Mouse (Mus musculus): ENCODE results near the gene Tbc1d5.

Gene Tbc1d5

GRCm38 (mm10) chr17:51179195-51179953, at the start of gene Tbc1d5:
Tbc1d5 (minus strand) TSS chr17:51179352.
- DNase-seq: peak; percentile 94

GRCm38 (mm10) chr17:51226056-51226455, 46.9 kb upstream of the Tbc1d5 start:
- DNase-seq: no peak

- DNase-seq: no peak
Measured at GRCm38 (mm10) chr17:51223152-51223551, 44.0 kb upstream of the Tbc1d5 start.

GRCm38 (mm10) chr17:51221075-51221474, 41.9 kb upstream of the Tbc1d5 start:
- no peak for DNase-seq

GRCm38 (mm10) chr17:51219897-51220296, 40.7 kb upstream of the Tbc1d5 start:
- DNase-seq: no peak

- DNase-seq: no peak
Measured at GRCm38 (mm10) chr17:51216426-51216825, 37.3 kb upstream of the Tbc1d5 start.

GRCm38 (mm10) chr17:51209565-51209964, 30.4 kb upstream of the Tbc1d5 start:
- DNase-seq: no peak

- peak; percentile 15 for DNase-seq
Measured at GRCm38 (mm10) chr17:51204643-51205042, 25.5 kb upstream of the Tbc1d5 start.

GRCm38 (mm10) chr17:51195561-51195960, 16.4 kb upstream of the Tbc1d5 start:
- no peak for DNase-seq

- no peak for DNase-seq
Measured at GRCm38 (mm10) chr17:51194787-51195186, 15.6 kb upstream of the Tbc1d5 start.

GRCm38 (mm10) chr17:51191381-51191780, 12.2 kb upstream of the Tbc1d5 start:
- DNase-seq: no peak

- peak; percentile 11 for DNase-seq
Measured at GRCm38 (mm10) chr17:51182715-51183114, 3.6 kb upstream of the Tbc1d5 start.

- DNase-seq: peak; percentile 68
Measured at GRCm38 (mm10) chr17:51178491-51179194, 509 bp downstream of the Tbc1d5 start.

GRCm38 (mm10) chr17:51177923-51178322, 1.2 kb downstream of the Tbc1d5 start:
- DNase-seq: no peak

GRCm38 (mm10) chr17:51172332-51172731, 6.8 kb downstream of the Tbc1d5 start:
- DNase-seq: no peak

- no peak for DNase-seq
Measured at GRCm38 (mm10) chr17:51171504-51171903, 7.6 kb downstream of the Tbc1d5 start.

GRCm38 (mm10) chr17:51169911-51170310, 9.2 kb downstream of the Tbc1d5 start:
- DNase-seq: no peak

- DNase-seq: no peak
Measured at GRCm38 (mm10) chr17:51162366-51162765, 16.8 kb downstream of the Tbc1d5 start.

GRCm38 (mm10) chr17:51159261-51159660, 19.9 kb downstream of the Tbc1d5 start:
- DNase-seq: no peak

GRCm38 (mm10) chr17:51150999-51151398, 28.2 kb downstream of the Tbc1d5 start:
- DNase-seq: no peak

- DNase-seq: no peak
Measured at GRCm38 (mm10) chr17:51144983-51145382, 34.2 kb downstream of the Tbc1d5 start.

GRCm38 (mm10) chr17:51142095-51142494, 37.1 kb downstream of the Tbc1d5 start:
- no peak for DNase-seq

GRCm38 (mm10) chr17:51111194-51111593, 68.0 kb downstream of the Tbc1d5 start:
- no peak for DNase-seq

- no peak for DNase-seq
Measured at GRCm38 (mm10) chr17:51104294-51104693, 74.9 kb downstream of the Tbc1d5 start.

Measured in right cerebral cortex, postnatal 25 days (tissue).